Mouse (Mus musculus) adrenal gland, postnatal 4 days (tissue): ENCODE measurements at regions not wholly inside any gene's neighbourhood (a gene's known extent, or its start where the extent isn't known, plus 50 kb on each side); places are given as distances from the start of the nearest gene placed in this dataset.

Source experiments
- DNase-seq, 2 experiments: peaks; one replicate each; pipeline ENCODE4 v3.0.0; 2021 to 2022; ENCODE audit warnings: low spot score in 2 of 2, mixed read lengths in 2 of 2

DNA sequence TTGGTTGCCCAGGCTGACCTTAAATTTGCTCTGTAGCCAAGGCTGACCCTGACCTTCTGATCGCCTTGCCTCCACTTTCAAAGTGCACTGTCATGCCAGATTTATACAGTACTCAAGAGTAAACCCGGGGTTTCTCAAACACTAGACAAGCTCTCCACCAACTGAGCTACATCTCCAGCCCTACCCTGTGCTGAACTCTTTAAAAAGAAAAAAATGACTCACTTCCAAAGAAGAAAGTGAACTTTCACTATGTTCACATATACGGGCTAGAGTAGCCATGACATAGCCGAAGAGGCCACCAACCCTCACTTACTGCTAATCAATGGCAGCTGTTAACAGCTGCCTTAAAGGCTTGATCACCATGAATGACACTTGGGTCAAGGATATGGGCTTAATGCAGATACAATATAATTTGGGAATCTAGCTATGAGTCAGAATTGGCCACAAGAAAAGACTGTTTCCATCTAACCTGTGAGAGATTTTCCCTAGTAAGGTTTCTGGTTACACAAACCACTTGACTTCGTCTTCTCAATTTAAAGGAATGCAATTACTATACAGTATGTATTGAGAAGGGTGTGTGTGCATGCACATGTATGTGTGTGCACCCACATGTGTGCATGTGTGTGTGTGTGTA is 157.4 kb upstream of the Tgfbr2 start:
- no peak for DNase-seq

GRCm38 (mm10) chr9:116331406-116331805 is 156.2 kb upstream of the Tgfbr2 start:
- no peak for DNase-seq

- no peak for DNase-seq
Observed at GRCm38 (mm10) chr9:116330796-116331195, 155.6 kb upstream of the Tgfbr2 start.

- no peak for DNase-seq
Observed at GRCm38 (mm10) chr9:116329147-116329546, 154.0 kb upstream of the Tgfbr2 start.

DNA sequence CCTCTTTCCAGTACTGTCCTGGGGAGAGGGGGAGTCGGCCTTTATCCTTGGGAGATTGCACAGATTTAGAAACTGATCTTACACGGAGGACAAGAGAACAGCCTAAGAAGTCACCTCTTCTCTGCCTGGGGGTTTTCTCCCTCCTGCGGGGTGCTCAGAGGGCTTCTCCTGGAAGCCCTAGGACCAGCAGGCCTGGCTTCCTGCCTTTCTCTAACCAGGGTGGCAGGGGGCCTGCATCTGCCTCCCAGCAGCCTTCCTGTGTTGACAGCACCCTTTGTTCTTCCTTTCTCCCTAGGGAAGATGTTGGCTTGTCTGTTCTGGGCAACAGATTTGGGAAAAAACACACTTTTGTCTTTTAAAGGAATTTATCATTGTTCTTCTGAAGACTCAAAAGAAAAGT is 153.0 kb upstream of the Tgfbr2 start:
- no peak for DNase-seq

DNA sequence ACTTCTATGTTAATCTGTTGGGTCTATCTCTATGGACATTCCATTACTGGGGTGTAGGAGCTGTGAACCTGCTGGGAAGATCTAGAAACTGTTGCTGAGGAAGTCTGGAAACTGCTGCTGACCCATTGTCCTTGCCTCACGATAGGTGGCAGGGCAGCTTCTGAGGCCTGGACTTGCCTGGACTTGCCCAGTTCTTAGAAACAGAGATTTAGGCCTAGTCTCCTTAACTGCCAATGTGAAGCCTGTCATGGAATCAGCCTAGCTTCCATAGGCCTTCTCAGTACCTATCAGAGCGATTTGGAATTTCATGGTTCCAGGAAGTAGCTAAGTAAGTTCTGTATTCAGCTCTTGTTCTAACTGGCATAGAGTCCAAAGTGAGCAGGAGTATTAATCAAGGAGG is 151.9 kb upstream of the Tgfbr2 start:
- DNase-seq = no peak

DNA sequence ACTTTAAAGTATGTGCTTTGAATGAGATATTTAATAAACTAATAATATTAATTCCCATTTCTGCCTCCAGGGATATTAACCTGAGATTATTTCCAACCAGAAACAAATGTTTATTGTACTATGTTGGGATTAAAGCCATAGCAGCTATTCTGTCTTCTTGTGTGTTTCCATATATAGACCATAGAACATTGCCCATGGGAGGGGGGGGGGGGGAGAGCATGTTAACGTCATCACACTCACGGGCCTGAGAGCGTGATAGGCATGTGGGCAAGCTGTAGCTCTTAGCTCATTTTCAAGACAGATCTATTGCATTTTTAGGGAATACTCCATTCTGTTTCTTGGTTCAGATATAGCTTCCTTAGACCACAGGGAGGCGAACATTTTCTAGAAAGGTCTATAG is 149.8 kb upstream of the Tgfbr2 start:
- no peak for DNase-seq

DNA sequence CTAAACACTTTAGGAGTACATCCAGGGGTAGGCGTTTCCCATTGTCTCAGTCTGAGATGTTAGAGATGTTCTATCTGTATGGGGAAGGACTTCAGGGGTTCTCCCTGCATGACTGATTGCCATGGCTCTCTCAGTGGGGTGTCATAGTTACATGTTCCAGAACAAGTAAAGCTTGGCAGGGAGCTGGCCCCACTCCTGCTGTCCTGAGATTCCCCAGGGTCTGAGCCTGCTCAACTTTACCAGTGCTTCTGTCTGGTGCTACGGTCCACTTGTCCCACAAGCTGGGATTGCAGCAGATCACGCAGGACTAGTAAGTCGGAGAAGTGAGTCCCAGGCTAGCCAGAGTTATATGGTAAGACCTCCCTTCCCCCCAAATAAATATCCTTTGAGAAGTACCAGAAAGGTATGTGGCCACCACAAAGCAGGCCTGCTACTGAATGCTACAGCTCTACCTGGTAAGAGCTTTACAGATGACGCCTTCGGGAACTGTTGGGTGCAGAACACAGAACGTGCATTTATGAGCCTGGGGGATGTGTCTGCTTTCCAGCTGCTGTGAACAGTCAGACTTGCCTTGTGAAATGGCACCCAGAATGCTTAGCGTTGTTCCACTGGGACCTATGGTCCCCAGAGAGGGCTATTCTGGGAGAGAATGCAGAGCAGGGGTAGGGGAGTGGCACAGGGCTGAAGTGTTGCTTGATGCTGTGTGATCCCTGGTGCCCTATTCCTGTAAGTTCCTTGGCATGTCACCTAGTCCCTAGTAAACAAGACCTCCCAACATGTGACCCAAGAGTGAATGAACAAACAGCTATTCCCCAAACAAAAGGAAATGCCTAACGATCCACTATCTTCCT is 148.9 kb upstream of the Tgfbr2 start:
- DNase-seq = no peak

- no peak for DNase-seq
Observed at GRCm38 (mm10) chr9:116321908-116322307, 146.7 kb upstream of the Tgfbr2 start.

GRCm38 (mm10) chr9:116319421-116319820 is 144.3 kb upstream of the Tgfbr2 start:
- DNase-seq = no peak

DNA sequence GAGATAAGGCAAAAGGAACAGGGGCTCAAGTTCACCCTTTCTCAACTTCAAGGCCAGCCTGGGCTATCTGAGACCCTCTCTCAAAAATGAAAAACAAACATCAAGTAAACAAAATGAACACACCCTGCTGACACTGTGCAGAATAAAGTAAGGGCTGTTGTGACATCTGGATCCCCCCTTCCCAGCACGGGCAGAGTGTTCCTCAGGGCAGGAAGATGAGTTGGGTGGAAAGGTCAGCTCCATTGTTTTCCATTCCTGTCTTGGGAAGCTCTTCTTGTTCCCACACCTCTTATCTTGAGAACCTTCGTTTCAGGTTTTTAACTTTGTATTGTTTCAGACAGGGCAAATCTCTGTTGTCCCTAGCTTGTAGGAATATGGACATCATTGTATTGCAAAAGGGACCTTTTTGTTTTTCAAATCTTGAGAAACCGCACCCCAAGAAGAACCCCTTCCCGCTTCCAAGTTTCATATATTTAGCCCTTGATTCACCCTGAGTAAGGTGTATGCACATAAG is 141.5 kb upstream of the Tgfbr2 start:
- DNase-seq = no peak

GRCm38 (mm10) chr9:116314803-116315202 is 139.6 kb upstream of the Tgfbr2 start:
- no peak for DNase-seq

GRCm38 (mm10) chr9:116313932-116314790 is 139.0 kb upstream of the Tgfbr2 start:
- DNase-seq = no peak

- no peak for DNase-seq
Observed at GRCm38 (mm10) chr9:116311364-116311763, 136.2 kb upstream of the Tgfbr2 start.

DNA sequence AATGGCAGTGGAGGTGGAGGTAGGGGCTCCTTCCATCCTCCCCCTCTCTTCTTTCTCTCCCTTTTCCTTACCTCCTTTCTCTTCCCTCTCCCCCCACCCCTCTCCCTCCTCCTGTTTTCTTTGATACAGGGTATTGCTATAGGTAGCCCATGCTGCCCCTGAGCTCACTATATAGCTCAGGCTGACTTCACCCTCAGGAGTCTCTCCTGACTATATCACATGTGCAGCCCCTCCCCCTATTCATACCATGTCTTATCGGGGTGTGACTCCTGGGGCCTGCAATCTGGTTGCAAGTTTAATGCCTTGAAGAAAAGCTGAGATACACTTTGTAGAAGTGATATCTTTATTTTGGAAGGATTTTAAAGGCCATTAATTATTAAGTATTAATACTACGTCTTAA is 126.4 kb upstream of the Tgfbr2 start:
- DNase-seq = no peak

DNA sequence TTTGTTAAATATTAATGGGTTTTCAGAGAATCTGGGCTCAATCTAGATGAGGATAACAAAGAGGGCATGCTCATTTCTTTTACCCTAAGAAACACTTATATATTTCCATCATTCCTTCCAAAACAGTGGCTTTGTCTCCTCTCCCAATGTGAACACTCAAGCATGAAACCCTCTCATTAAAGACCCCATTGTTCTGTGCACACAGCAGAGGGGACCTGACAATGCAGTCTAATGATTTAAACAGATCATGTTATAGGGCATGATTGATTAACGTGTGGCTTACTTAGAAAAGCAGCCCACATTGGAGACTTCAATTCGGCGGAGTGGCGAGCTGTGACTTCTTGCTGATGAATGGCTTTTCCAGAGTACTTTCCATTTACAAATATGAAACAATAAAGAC is 123.6 kb upstream of the Tgfbr2 start:
- no peak for DNase-seq

GRCm38 (mm10) chr9:116296349-116296748 is 121.2 kb upstream of the Tgfbr2 start:
- DNase-seq = no peak

DNA sequence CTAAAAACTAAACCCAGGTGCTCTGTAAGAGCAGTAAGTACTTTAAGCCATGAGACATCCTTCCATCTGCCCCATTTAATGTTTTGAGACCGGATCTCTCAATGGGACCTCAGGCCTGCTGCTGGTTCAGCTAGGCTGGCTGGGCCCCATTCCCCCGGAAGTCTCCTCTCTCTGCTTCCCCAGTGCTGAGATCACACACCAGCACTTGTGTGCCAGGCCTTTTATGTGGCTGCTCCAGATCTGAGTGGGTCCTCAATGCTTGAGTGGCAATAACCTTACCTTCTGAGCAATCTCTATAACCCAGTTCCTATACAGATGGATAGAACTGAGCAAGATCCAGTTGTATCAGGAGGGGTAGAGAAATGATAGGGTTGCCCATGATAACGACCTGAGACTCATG is 118.9 kb upstream of the Tgfbr2 start:
- no peak for DNase-seq

DNA sequence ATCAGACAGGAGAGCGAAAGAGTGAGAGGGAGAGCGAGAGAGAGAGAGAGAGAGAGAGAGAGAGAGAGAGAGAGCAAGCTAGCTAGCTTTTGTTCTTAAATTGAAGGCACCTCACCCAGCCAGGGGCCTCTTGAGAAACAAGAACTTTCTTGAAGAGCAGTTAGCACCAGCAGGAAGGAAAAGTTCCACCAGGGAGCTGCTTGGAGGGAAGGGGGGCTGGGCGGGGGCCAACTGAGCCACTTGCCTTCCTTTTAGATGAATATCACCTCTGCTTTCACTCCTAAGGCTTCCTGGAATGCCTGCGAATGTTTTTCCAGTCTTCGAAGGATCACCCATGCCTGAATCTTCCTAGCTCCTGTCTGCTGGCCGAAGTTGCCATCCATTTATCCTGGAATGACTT is 118.0 kb upstream of the Tgfbr2 start:
- DNase-seq = no peak

DNA sequence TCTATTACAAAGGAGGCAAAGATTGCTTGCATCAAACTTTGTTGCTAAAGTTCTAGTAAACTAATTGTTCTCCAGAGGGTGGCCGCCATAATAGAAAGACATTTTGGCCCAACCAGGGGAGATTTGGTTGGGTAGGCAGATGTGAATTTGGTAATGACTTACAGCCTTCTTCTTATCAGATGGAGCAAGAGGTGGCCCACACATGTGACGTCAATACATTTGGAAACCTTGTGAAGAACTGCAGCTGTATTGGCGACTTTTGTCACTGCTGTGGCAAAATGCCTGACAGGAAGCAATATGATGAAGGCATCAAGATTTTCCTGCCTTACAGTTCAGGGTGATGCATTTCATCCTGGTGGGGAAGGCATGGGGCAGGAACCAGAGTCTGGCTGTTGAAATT is 116.5 kb upstream of the Tgfbr2 start:
- DNase-seq = no peak

- DNase-seq = no peak
Observed at GRCm38 (mm10) chr9:116290896-116291295, 115.7 kb upstream of the Tgfbr2 start.
